Mouse (Mus musculus) neural tube, embryonic 14.5 days (tissue): ENCODE results near the gene Pard3b. TPM values are rescaled to one million over a fixed set of nuclear protein-coding genes. Genes with fewer than 3 reads are reported as not detected.

Source experiments
- ATAC-seq: fragments of 200-750 bp; cut with Nextera tagmentation; 2 replicates; pipeline ENCODE4 v1.8.0; 2017; ENCODE audit warnings: low read depth, mild to moderate bottlenecking, moderate TSS enrichment, moderate library complexity
- H3K27ac ChIP-seq: fragments of 300-500 bp; sonication (generic); 2 replicates; pipeline ENCODE4 v1.5.1; 2014; ENCODE audit warnings: low read depth, mild to moderate bottlenecking, control low read depth, low read length, moderate library complexity, mixed read lengths
- H3K27me3 ChIP-seq: fragments of 300-500 bp; sonication (generic); 2 replicates; pipeline ENCODE4 v1.6.1; 2014; ENCODE audit warnings: low read length; ENCODE audit not compliant: control insufficient read depth, insufficient read depth
- H3K36me3 ChIP-seq: fragments of 300-500 bp; sonication (generic); 2 replicates; pipeline ENCODE4 v1.6.1; 2014; ENCODE audit warnings: low read length, mixed read lengths; ENCODE audit not compliant: control insufficient read depth, insufficient read depth
- H3K4me1 ChIP-seq: fragments of 300-500 bp; sonication (generic); 2 replicates; pipeline ENCODE4 v1.6.1; 2014; ENCODE audit warnings: low read length; ENCODE audit not compliant: control insufficient read depth, insufficient read depth
- H3K4me2 ChIP-seq: fragments of 300-500 bp; sonication (generic); 2 replicates; pipeline ENCODE4 v1.6.1; 2014; ENCODE audit warnings: mild to moderate bottlenecking, low read depth, low read length, control low read depth
- H3K4me3 ChIP-seq: fragments of 300-500 bp; sonication (generic); 2 replicates; pipeline ENCODE4 v1.5.1; 2014; ENCODE audit warnings: low read depth, low read length, control low read depth, mixed read lengths
- H3K9ac ChIP-seq: fragments of 300-500 bp; sonication (generic); replicated peaks from 2 replicates; pipeline ENCODE4 v1.6.1; 2014; ENCODE audit warnings: low read depth, mild to moderate bottlenecking, control low read depth, low read length, mixed read lengths
- H3K9me3 ChIP-seq: fragments of 300-500 bp; sonication (generic); 2 replicates; pipeline ENCODE4 v1.6.1; 2016; ENCODE audit warnings: low read length; ENCODE audit not compliant: control insufficient read depth
- WGBS: fragments of 180-500 bp; shearing (Covaris S2); extraction: QIAGEN DNeasy Blood & Tissue Kit; methylation state at CpG from one replicate; pipeline ENCODE4 v1.1.7; 2014; 5-methylcytosine and 5-hydroxymethylcytosine counted together
- polyA plus RNA-seq: library from polyadenylated mRNA; unstranded; fragments of >200 nt; fragmentation: Nextera tagmentation; extraction: Ambion mirVana; gene quantifications from 2 replicates; pipeline ENCODE4 v1.2.1, GENCODE M21; 2014

Pard3b gene
- polyA plus RNA-seq, 1 experiment from 2014 or later = 9.9 TPM

DNA sequence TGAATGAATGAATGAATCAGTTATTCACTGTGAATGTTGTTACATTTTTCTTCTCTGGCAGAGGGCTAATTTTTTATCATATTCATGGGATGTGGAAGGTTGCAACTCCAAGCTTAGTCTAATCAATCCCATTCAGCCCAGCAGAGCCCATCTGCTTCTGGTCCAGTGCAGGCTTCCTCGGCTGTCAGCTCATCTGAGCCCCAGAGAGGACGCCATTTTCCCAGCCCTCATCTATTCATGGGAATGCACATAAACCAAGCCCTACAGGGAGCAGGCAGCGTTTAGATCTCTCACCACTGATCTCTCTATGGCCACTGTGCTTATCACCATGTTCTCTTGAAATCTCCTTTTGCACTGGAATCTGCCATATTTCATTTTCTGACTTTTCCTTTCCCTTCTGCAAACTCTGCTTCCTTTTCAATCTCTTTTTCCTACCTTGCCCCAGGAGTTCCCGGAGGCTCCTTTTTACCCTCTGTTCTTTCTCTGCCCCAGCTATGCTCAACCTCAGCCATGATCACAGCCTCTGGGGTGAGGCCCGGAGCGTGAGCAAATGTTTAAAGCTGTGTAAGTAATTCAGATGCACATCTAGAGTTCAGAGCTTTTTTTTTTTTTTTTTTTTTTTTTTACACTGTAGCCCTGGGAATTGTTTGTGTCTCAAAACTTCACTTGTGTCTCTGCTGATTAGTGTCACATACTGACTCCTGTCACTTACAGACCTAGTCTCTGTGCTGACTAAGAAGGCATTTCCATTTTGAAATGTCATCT is 241.3 kb downstream of the Pard3b start:
- H3K27ac ChIP-seq = no peak overlapping the region
- 70% methylated on average over 6 of the region's 6 CpGs for WGBS

DNA sequence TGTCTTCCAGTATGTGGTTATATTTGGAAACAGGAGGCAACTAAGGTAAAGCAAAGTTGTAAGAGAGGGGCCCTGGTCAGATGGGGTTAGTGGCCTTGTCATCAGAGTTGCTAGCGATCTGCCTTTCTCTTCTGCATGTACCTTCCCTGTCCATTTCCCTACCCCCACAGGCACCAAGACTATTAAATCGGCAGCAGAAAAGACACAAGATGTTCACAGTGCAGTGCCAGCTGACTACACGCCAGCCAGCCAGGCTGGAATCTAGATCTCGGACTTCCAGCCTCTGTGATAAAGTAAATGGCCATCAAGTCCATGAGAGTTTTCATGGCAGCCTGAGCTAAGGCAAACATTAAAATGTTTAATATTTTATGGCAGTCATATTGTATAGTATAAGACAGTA is 257.4 kb downstream of the Pard3b start:
- H3K4me1 ChIP-seq = no peaks in the 10 kb centered on the region
- no peak overlapping the region for H3K27ac ChIP-seq
- H3K4me3 ChIP-seq = no peak overlapping the region
- no peaks in the 10 kb centered on the region for H3K36me3 ChIP-seq
- ATAC-seq = no peak
- 75% methylated on average over 4 of the region's 4 CpGs for WGBS
- H3K27me3 ChIP-seq = no peaks in the 10 kb centered on the region
- H3K4me2 ChIP-seq = no peak overlapping the region
- no peak overlapping the region for H3K9ac ChIP-seq
- H3K9me3 ChIP-seq = no peaks in the 10 kb centered on the region

More for the DNA sequence above, 241.3 kb downstream of the Pard3b start:
- H3K9ac ChIP-seq = no peak overlapping the region
- H3K4me2 ChIP-seq = no peak overlapping the region
- no peaks in the 10 kb centered on the region for H3K4me1 ChIP-seq
- H3K36me3 ChIP-seq = no peaks in the 10 kb centered on the region
- no peaks in the 10 kb centered on the region for H3K9me3 ChIP-seq
- H3K4me3 ChIP-seq = no peak overlapping the region
- no peak for ATAC-seq
- no peaks in the 10 kb centered on the region for H3K27me3 ChIP-seq

DNA sequence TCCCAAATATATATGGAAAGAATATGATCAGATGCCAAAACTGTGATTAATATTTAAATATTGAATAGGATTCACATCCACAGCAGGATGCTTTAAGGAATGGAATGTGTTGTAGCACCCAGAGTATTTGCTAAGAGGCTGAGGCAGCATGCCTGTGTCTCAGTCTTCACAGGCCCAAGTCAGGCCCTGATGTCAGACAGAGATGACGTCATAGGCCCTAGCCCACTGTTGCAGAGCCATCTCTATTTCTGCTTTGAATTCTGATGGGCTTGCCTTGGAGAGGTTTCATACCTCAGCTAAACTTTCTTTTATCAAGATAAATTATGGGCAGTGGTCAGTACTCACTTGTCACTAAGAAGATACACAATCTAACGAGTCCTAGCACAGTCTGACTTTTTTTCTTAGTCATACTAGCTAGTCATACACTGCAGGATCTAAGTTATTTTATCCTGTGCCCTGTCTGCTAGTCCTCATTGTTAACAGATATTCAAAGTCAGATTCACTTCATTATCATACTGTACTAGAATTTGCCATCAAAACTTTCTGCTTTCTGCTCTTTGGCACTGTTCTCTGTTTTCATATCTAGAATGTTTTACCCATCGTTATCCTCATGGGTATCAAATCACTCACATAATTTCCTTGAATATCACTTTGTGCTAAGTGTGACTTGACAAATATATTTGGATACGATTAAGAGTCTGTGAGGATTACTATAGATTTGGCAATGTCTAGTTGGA is 264.8 kb downstream of the Pard3b start:
- Histone ChIP-seq H3K4me2 (no peak overlapping the region), H3K4me3 (no peak overlapping the region), H3K9ac (no peak overlapping the region), H3K4me1 (no peaks in the 10 kb centered on the region), H3K27ac (no peak overlapping the region), H3K9me3 (no peaks in the 10 kb centered on the region), H3K27me3 (no peaks in the 10 kb centered on the region), H3K36me3 (no peaks in the 10 kb centered on the region)
- WGBS = 83% methylated on average over 4 of the region's 4 CpGs
- no peak for ATAC-seq

DNA sequence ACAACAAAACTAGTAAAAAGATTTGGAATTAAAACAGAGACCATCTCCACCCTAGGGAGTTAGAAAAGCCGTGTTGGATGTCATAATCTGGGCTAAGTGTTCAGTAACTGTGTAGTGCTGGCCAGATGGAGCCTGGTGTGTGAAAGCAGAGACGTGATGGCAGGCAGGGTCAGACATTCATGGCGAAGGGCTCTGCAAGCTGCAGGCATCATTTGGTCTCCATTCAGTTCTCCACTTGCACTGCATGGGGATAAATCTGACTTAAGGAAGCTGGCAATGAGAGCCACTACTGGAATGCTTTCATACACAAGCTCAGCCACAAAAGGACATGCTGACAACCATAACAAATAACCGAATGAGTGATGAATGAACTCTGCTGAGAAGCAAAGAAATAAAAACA is 265.4 kb downstream of the Pard3b start:
- no peaks in the 10 kb centered on the region for H3K9me3 ChIP-seq
- no peaks in the 10 kb centered on the region for H3K36me3 ChIP-seq
- no peaks in the 10 kb centered on the region for H3K4me1 ChIP-seq
- no peaks in the 10 kb centered on the region for H3K27me3 ChIP-seq
- no peak overlapping the region for H3K4me2 ChIP-seq
- no peak overlapping the region for H3K4me3 ChIP-seq
- H3K9ac ChIP-seq = no peak overlapping the region
- 62% methylated on average over 4 of the region's 4 CpGs for WGBS
- H3K27ac ChIP-seq = no peak overlapping the region
- ATAC-seq = no peak

DNA sequence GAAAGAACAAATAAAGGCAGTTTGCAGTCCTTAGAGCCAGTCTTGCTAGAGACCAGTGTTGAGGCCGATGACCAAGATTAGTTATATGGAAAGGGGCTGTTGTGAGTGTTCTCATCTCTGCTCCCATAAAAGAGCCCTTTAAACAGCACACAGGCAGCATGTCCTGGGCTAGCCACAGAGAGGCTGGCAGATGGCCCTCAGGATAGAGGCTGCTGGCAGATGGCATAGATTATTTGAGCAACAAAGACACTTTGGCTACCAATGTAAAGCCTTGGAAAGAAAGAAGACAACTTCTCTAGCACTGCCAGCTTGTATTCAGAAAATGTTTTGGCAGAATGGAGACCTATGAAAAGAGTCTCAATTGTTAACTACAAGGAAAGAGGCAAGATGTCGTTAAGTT is 274.3 kb downstream of the Pard3b start:
- Histone ChIP-seq H3K4me2 (no peak overlapping the region), H3K9ac (no peak overlapping the region), H3K4me1 (0 out of 2 replicates have a peak, but pooled peaks cover 2% of the 10 kb centered on the region), H3K4me3 (no peak overlapping the region), H3K9me3 (no peaks in the 10 kb centered on the region), H3K36me3 (no peaks in the 10 kb centered on the region), H3K27me3 (no peaks in the 10 kb centered on the region), H3K27ac (peak overlapping the region; percentile 31; the same call in 1 of the 2 replicates)
- 0 out of 2 replicates have a peak, but pooled peaks have one; percentile 46 for ATAC-seq
- WGBS = 21% methylated on average over 2 of the region's 2 CpGs

DNA sequence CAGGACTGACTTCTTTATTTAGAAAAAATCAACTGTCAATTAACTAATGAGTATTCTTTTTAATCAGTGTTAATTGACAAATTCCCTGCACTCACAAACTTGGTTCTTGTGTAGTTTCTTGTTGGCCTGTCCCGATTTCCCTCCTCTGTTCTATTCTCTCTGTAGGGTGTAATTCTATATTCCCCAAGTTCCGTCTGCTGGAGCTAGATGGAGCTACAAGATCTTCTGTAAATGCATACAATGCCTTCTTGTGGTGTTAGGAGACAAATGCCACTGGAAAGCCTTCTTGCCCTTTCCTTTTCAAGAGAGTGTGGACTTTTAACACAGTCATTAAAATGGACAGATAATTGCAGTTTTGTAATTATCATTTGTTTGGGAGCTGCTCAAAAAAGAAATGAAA is 286.3 kb downstream of the Pard3b start:
- Histone ChIP-seq H3K9ac (no peak overlapping the region), H3K36me3 (no peaks in the 10 kb centered on the region), H3K9me3 (no peaks in the 10 kb centered on the region), H3K4me1 (0 out of 2 replicates have a peak, but pooled peaks cover 3% of the 10 kb centered on the region), H3K4me3 (no peak overlapping the region), H3K27me3 (no peaks in the 10 kb centered on the region), H3K27ac (no peak overlapping the region), H3K4me2 (no peak overlapping the region)
- ATAC-seq = no peak
- 19% methylated on average over 2 of the region's 2 CpGs for WGBS

DNA sequence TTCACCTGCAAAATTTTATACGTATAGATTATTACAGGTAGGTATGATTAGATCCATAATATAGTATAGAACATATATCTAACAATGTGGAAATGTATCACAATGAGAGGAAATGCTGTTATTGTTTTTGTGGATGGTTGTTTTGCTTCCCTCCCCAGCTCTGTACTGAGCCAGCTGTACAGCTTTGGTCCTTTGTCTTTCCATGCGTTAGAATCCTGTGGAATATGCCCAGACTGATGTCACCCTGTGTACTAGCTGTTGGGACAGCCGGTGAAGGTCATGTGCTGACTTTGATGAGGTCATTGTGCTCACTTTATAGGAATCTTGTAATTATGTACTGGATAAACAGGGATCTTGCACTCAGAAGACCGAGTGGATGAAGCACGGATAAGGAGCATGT is 286.9 kb downstream of the Pard3b start:
- Histone ChIP-seq H3K4me2 (no peak overlapping the region), H3K36me3 (no peaks in the 10 kb centered on the region), H3K4me1 (0 out of 2 replicates have a peak, but pooled peaks cover 3% of the 10 kb centered on the region), H3K27ac (no peak overlapping the region), H3K4me3 (no peak overlapping the region), H3K27me3 (no peaks in the 10 kb centered on the region), H3K9ac (no peak overlapping the region), H3K9me3 (no peaks in the 10 kb centered on the region)
- no peak for ATAC-seq
- 63% methylated on average over 5 of the region's 5 CpGs for WGBS

DNA sequence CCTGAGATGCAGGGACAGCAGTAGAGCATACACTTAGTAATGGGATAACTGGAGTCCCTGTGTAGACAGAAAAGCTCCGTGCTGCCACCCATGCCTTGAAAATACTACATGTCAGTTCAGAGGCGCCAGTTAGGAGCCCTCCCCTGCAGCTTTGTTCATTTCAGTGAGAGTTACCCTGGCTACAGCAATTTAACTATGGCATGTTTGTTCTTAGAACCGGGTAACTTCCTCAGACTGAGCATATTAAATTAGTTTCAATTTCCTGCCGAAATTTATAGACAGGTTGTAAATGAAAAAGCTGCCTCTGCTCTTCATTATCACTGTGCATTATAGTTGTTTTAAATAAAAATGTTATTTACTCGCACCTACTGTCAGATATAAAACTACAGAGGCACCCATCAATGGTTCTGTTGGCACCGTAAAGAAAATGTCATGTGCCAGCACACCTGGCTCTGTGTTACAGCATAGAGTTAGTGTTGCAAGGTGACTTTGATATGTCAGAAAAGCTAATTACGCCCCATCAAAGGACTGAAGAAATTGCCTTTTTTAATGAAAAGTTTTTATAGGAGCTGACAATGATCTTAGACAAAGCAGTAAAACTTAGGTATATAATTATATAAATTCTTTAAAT is 289.6 kb downstream of the Pard3b start:
- no peak overlapping the region; the same call in 1 of the 2 replicates for H3K4me2 ChIP-seq
- no peak for ATAC-seq
- 41% methylated on average over 7 of the region's 7 CpGs for WGBS

DNA sequence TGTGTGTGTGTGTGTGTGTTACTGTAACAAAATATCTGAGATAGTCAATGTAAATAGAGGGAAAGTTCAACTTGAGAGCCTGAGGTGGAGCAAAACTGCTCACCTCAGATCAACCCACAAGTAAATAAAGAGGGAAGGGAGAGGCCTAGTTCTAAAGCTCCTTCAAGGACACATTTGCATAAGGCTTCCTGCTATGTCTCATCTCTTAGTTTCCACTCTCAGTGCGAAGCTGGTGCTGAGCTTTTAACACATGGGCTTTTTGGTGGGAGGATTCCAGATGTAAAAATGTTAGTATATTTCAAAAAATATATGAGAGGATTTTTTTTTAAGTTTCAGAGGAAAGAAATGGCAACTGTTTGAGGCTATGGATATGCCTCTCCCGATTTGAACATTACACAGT is 294.9 kb downstream of the Pard3b start:
- Histone ChIP-seq H3K27ac (no peak overlapping the region), H3K4me1 (no peaks in the 10 kb centered on the region), H3K27me3 (no peaks in the 10 kb centered on the region), H3K4me2 (no peak overlapping the region), H3K9me3 (no peaks in the 10 kb centered on the region), H3K4me3 (no peak overlapping the region), H3K9ac (no peak overlapping the region), H3K36me3 (no peaks in the 10 kb centered on the region)
- ATAC-seq = no peak
- WGBS = 86% methylated on average over 2 of the region's 2 CpGs

More for the DNA sequence above, 289.6 kb downstream of the Pard3b start:
- Histone ChIP-seq H3K4me1 (0 out of 2 replicates have a peak, but pooled peaks cover 3% of the 10 kb centered on the region), H3K27ac (no peak overlapping the region), H3K9me3 (no peaks in the 10 kb centered on the region), H3K4me3 (no peak overlapping the region), H3K27me3 (no peaks in the 10 kb centered on the region), H3K36me3 (no peaks in the 10 kb centered on the region), H3K9ac (no peak overlapping the region)
